Mouse (Mus musculus): ENCODE measurements around the gene Dhx33. TPM values are rescaled to one million over a fixed set of nuclear protein-coding genes. Genes with fewer than 3 reads are reported as not detected.

Dhx33 gene
- polyA plus RNA-seq, 1 experiment from 2014 or later, result 12.4 TPM

DNA sequence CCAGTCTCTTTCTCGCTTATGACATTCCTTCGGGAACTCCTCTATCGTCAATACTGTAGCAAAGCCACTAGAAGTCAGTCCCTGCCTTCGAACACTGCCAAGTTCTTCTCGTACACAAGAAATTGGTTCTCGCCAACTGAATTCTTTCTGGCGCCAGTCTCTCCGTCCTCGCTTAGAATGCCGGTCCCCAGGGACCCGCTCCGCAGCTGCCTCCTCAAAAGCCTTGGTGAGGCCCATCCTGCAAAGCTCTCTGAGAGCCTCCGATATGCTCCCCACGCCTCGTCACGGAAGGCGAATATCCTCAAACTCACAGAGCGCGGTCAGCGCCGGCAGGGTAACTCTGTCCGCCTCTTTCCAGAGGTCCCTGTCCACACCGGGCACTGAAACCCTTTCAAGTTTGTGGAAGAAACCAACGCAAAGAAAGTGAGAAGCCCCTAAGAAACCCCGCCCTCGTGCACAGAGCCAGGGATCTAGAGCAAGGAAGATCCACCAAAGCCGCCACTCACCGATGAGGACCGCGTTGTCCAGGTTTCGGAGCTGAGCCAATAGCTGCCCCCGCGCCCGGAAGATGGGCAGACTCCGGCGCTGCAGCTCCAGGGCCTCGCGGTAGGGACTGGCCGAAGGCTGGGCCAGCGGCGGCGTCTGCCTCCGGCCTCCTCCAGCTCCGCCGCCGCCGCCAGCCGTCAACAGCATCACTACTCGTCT lies 474 bp downstream of the Dhx33 start:
- under 1% methylated on average over 49 of the region's 49 CpGs for WGBS
- Histone ChIP-seq H3K4me1 (ENCODE audit: control insufficient read depth, insufficient read depth, low read length) (peaks cover 11% of the 10 kb centered on the region), H3K9ac (ENCODE audit: low read length) (peak overlapping the region; percentile 85), H3K9me3 (replicated peaks; ENCODE audit: control insufficient read depth, low read length) (no peaks in the 10 kb centered on the region), H3K4me2 (ENCODE audit: low read depth, low read length) (peak overlapping the region; percentile 86), H3K27ac (ENCODE audit: low read length) (peak overlapping the region; percentile 86), H3K36me3 (ENCODE audit: control insufficient read depth, insufficient read depth) (peaks cover 16% of the 10 kb centered on the region), H3K27me3 (ENCODE audit: control insufficient read depth, insufficient read depth, low read length) (no peaks in the 10 kb centered on the region), H3K4me3 (ENCODE audit: low read length) (peak overlapping the region; percentile 99)
- ATAC-seq (replicated peaks; ENCODE audit: extremely low read depth, insufficient read depth, low FRiP score), result peak; percentile 74

DNA sequence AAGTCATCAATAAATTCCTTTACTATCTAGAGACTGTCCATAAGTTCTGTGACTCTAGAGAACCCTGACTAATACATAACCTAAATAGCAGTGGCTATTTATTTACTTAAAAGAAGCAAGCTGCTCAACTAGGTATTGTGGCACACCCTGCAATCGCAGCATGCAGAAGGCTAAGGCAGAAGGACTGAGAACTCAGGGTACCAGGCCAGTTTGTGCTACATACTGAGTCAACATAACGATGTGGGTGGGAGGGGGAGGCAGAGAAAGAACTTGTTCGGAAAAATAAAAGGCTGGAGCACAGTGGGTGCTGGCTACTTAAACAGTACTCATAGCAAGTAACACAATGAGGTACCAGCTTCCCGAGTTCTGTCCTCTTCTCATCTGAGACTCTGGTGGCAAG lies 3.1 kb downstream of the Dhx33 start:
- no peak overlapping the region for H3K27ac ChIP-seq (ENCODE audit: low read length)
- H3K4me3 ChIP-seq (ENCODE audit: low read length), result no peak overlapping the region
- H3K4me1 ChIP-seq (ENCODE audit: control insufficient read depth, insufficient read depth, low read length), result peaks cover 11% of the 10 kb centered on the region
- 83% methylated on average over 4 of the region's 4 CpGs for WGBS
- H3K9me3 ChIP-seq (replicated peaks; ENCODE audit: control insufficient read depth, low read length), result no peaks in the 10 kb centered on the region
- H3K36me3 ChIP-seq (ENCODE audit: control insufficient read depth, insufficient read depth), result peaks cover 24% of the 10 kb centered on the region
- no peak overlapping the region for H3K4me2 ChIP-seq (ENCODE audit: low read depth, low read length)
- H3K9ac ChIP-seq (ENCODE audit: low read length), result no peak overlapping the region
- no peak for ATAC-seq (replicated peaks; ENCODE audit: extremely low read depth, insufficient read depth, low FRiP score)
- no peaks in the 10 kb centered on the region for H3K27me3 ChIP-seq (ENCODE audit: control insufficient read depth, insufficient read depth, low read length)

DNA sequence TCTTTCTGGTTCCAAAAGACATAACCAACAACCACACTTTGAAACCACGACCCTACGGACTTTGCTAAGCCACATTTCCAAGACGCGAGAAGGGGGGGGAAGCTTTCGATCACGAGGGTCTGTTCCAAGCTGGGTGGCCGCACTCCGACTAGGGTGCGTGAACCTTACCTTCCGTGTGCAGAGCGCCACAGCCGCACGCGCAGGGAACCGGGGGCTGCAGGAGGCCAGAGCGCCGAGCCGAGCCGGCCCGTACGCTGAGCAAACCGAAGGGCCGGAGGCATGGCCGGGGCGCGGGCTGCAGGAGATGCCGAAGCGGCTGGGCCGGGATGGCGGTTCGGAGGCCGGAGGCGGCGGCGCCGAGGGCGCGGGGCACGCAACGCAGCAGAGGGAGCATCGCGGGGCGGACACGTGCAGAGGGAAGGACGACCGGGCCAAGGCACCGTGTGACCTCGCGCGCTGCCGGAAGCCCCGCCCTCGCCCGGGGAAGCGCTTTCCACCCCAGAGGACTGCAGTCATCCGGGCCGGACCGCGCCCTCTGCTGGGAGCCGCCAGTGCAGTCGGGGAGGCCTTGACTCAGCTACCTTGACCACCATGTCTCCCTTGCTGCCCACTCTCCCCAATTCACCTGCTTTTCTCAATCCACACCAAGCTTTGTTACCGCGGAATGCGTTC lies 21.5 kb downstream of the Dhx33 start, which contains the start of gene C1qbp:
TSS of gene C1qbp (minus strand) at position 470 of the 672 bp plus-strand sequence.
- Histone ChIP-seq H3K4me1 (ENCODE audit: control insufficient read depth, insufficient read depth, low read length) (peaks cover 11% of the 10 kb centered on the region), H3K4me3 (ENCODE audit: low read length) (peak within 1 kb of the TSS; percentile 97), H3K36me3 (ENCODE audit: control insufficient read depth, insufficient read depth) (peaks cover 42% of the 10 kb centered on the region), H3K27ac (ENCODE audit: low read length) (peak within 1 kb of the TSS; percentile 28), H3K4me2 (ENCODE audit: low read depth, low read length) (peak within 1 kb of the TSS; percentile 90), H3K27me3 (ENCODE audit: control insufficient read depth, insufficient read depth, low read length) (no peaks in the 10 kb centered on the region), H3K9ac (ENCODE audit: low read length) (peak within 1 kb of the TSS; percentile 87), H3K9me3 (replicated peaks; ENCODE audit: control insufficient read depth, low read length) (no peaks in the 10 kb centered on the region)
- under 1% methylated on average over 60 of the region's 64 CpGs for WGBS
- ATAC-seq (replicated peaks; ENCODE audit: extremely low read depth, insufficient read depth, low FRiP score), result peak; percentile 94

DNA sequence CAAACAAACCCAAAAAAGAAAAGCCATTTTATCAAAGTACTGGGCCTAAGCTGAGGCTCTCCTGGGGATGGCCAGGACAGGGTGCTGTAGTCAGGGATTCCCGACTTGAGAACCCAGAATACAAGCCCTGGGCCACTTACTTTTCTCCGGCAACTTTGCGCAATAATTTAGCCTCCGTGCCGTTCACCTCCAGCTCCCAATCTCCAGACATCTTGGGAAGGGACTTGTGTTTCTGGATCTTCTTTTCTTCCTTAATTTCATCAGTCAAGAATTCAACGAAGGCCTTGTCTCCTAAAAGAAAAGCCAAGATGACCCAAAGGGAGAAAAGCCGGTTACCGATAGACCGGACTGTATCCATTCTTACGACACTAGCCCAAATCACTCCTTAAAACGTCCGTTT lies 22.2 kb downstream of the Dhx33 start:
- peaks cover 11% of the 10 kb centered on the region for H3K4me1 ChIP-seq (ENCODE audit: control insufficient read depth, insufficient read depth, low read length)
- no peak for ATAC-seq (replicated peaks; ENCODE audit: extremely low read depth, insufficient read depth, low FRiP score)
- peak overlapping the region; percentile 90 for H3K4me2 ChIP-seq (ENCODE audit: low read depth, low read length)
- peak overlapping the region; percentile 97 for H3K4me3 ChIP-seq (ENCODE audit: low read length)
- peaks cover 43% of the 10 kb centered on the region for H3K36me3 ChIP-seq (ENCODE audit: control insufficient read depth, insufficient read depth)
- 0 out of 2 replicates have a peak overlapping the region, but pooled peaks have one; percentile 4 for H3K27ac ChIP-seq (ENCODE audit: low read length)
- H3K9ac ChIP-seq (ENCODE audit: low read length), result peak overlapping the region; percentile 87
- no peaks in the 10 kb centered on the region for H3K27me3 ChIP-seq (ENCODE audit: control insufficient read depth, insufficient read depth, low read length)
- 4% methylated on average over 12 of the region's 12 CpGs for WGBS
- H3K9me3 ChIP-seq (replicated peaks; ENCODE audit: control insufficient read depth, low read length), result no peaks in the 10 kb centered on the region

DNA sequence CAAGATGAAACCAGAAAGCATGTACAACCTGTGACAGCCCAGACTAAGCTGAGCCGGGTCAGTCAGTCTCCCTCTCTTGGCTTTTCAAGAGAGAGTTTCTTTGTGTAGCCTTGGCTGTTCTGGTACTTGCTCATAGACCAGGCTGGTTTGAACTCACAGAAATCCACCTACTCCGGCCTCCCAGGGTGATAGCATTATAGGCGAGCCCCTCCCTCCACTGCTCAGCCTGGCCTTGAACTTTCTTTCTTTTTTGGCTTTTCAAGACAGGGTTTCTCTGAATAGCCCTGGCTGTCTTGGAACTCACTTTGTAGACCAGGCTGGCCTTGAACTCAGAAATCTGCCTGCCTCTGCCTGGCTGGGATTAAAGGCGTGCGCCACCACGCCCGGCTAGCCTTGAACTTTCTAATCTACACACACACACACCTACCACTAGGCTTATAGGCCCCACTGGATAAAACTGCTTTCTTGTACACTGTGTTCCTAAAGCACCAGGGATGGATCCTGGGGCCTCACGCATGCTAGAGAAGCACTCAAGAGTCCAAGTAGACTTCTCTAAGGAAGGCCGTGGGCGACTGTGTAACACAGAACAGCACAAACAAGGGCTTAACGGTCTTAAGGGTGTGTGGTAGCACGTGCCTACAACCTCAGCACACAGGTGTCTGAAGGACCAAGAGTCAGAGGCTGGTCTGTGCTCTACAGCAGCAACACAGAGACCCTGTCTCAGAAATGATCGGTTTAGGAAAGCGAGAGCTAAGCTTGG lies 23.3 kb downstream of the Dhx33 start:
- Histone ChIP-seq H3K9me3 (replicated peaks; ENCODE audit: control insufficient read depth, low read length) (no peaks in the 10 kb centered on the region), H3K36me3 (ENCODE audit: control insufficient read depth, insufficient read depth) (peaks cover 43% of the 10 kb centered on the region), H3K9ac (ENCODE audit: low read length) (no peak overlapping the region), H3K27ac (ENCODE audit: low read length) (no peak overlapping the region), H3K27me3 (ENCODE audit: control insufficient read depth, insufficient read depth, low read length) (no peaks in the 10 kb centered on the region), H3K4me3 (ENCODE audit: low read length) (no peak overlapping the region), H3K4me1 (ENCODE audit: control insufficient read depth, insufficient read depth, low read length) (peaks cover 11% of the 10 kb centered on the region), H3K4me2 (ENCODE audit: low read depth, low read length) (peak overlapping the region; percentile 90; the same call in 1 of the 2 replicates)
- ATAC-seq (replicated peaks; ENCODE audit: extremely low read depth, insufficient read depth, low FRiP score), result no peak
- 88% methylated on average over 14 of the region's 14 CpGs for WGBS

DNA sequence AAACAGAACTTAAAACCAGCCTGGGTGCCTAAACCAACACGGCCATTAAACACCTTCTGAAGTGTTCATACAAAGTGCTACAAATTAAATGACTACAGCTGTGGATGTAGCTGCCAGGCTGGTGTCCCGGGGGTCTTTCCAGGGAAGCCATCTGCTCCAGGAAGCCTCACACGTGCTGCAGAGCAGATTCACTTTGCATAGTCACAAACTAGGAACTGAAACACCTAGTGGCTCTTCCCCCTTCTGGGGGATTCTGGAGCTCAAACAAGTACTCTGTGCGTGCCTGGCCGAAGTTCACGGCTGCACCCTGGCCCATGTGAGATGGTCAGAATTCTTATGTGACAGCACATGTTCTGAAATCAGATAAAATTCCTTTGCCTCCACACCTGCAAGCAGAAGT lies 24.0 kb downstream of the Dhx33 start:
- H3K4me3 ChIP-seq (ENCODE audit: low read length), result no peak overlapping the region
- peaks cover 42% of the 10 kb centered on the region for H3K36me3 ChIP-seq (ENCODE audit: control insufficient read depth, insufficient read depth)
- H3K4me1 ChIP-seq (ENCODE audit: control insufficient read depth, insufficient read depth, low read length), result peaks cover 11% of the 10 kb centered on the region
- H3K9ac ChIP-seq (ENCODE audit: low read length), result no peak overlapping the region
- no peaks in the 10 kb centered on the region for H3K9me3 ChIP-seq (replicated peaks; ENCODE audit: control insufficient read depth, low read length)
- no peak overlapping the region for H3K4me2 ChIP-seq (ENCODE audit: low read depth, low read length)
- ATAC-seq (replicated peaks; ENCODE audit: extremely low read depth, insufficient read depth, low FRiP score), result no peak
- WGBS, result 81% methylated on average over 6 of the region's 6 CpGs
- H3K27ac ChIP-seq (ENCODE audit: low read length), result no peak overlapping the region
- H3K27me3 ChIP-seq (ENCODE audit: control insufficient read depth, insufficient read depth, low read length), result no peaks in the 10 kb centered on the region

DNA sequence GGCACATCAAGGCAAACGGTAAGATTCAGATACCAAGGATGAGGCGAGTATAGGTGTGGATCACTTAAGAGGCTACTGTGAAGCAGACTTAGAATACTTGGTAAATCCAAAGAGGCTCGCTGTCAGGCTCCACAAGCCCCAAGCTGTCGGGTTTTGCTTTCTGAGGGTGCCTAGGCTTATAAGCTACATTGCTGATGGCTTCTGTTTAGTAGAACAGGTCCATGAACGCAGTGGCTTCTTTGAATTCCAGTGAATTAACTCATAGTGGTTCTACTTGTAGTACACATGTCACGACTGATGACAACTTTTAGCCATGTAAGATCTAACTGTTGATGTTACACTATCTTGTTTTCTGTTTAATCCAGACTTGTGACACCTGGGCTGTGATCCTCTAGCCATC lies 26.9 kb downstream of the Dhx33 start:
- H3K9me3 ChIP-seq (replicated peaks; ENCODE audit: control insufficient read depth, low read length), result no peaks in the 10 kb centered on the region
- 82% methylated on average over 6 of the region's 6 CpGs for WGBS
- ATAC-seq (replicated peaks; ENCODE audit: extremely low read depth, insufficient read depth, low FRiP score), result no peak
- no peak overlapping the region for H3K27ac ChIP-seq (ENCODE audit: low read length)
- H3K27me3 ChIP-seq (ENCODE audit: control insufficient read depth, insufficient read depth, low read length), result no peaks in the 10 kb centered on the region
- peaks cover 50% of the 10 kb centered on the region for H3K36me3 ChIP-seq (ENCODE audit: control insufficient read depth, insufficient read depth)
- no peak overlapping the region for H3K4me3 ChIP-seq (ENCODE audit: low read length)
- H3K9ac ChIP-seq (ENCODE audit: low read length), result no peak overlapping the region
- peaks cover 11% of the 10 kb centered on the region for H3K4me1 ChIP-seq (ENCODE audit: control insufficient read depth, insufficient read depth, low read length)
- no peak overlapping the region for H3K4me2 ChIP-seq (ENCODE audit: low read depth, low read length)

DNA sequence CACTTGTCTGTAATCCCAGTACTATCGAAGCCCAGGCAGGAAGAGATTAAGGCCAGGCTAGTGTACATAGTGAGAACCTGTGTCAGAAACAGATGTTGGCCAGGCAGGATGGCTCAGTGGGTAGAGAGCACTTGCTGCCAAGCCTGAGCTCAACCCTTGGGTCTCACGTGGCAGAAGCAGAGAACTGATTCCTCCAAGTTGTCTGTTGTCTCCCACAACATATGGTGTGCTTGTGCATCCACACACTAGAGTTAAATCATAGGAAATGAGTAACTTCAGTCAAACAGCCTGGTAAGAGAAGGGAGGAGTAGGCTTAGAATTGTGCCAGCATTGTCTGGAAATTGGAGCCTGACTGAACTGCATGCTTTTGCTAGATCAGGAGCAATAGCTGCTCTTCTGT lies 29.0 kb downstream of the Dhx33 start:
- no peak overlapping the region for H3K4me3 ChIP-seq (ENCODE audit: low read length)
- H3K9me3 ChIP-seq (replicated peaks; ENCODE audit: control insufficient read depth, low read length), result no peaks in the 10 kb centered on the region
- H3K27ac ChIP-seq (ENCODE audit: low read length), result no peak overlapping the region
- WGBS, result 70% methylated on average over 2 of the region's 2 CpGs
- peaks cover 48% of the 10 kb centered on the region for H3K36me3 ChIP-seq (ENCODE audit: control insufficient read depth, insufficient read depth)
- H3K9ac ChIP-seq (ENCODE audit: low read length), result no peak overlapping the region
- no peak for ATAC-seq (replicated peaks; ENCODE audit: extremely low read depth, insufficient read depth, low FRiP score)
- no peaks in the 10 kb centered on the region for H3K27me3 ChIP-seq (ENCODE audit: control insufficient read depth, insufficient read depth, low read length)
- H3K4me1 ChIP-seq (ENCODE audit: control insufficient read depth, insufficient read depth, low read length), result peaks cover 3% of the 10 kb centered on the region; the same call in 1 of the 2 replicates
- H3K4me2 ChIP-seq (ENCODE audit: low read depth, low read length), result no peak overlapping the region

All from heart, embryonic 16.5 days (tissue).